Mouse (Mus musculus): ENCODE results near the gene Zswim8. TPM values are rescaled to one million over a fixed set of nuclear protein-coding genes. Genes with fewer than 3 reads are reported as not detected.

The Zswim8 gene
- total RNA-seq, 2 experiments from 2014 or later = 33.0 to 33.6 TPM

DNA sequence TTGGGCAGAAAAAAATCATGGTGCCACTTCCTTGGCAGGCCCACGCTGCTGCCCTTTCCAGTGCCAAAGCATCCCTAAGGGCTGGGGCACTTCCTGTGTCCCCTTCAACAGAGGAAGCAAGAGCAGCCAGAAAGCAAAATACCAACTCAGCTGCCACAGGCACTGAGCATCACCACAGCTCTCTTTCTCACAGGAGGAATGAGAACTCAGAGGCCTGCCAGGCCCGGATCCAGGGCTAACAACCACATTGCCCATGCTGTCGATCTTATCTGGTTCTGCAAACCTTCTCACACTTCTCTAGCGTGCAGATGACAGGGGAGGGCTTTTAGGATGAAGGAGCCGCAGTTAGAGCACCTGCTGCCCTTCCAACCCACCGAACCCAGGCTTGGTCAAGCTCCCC, 65.5 kb downstream of the Zswim8 start:
- no peak for DNase-seq

Small RNA genes within 50 kb of the gene (microRNA-seq; reads per million reads assigned to microRNA genes)
- gene Mir6946 (ENCODE audit: borderline replicate concordance in 2 of 2) = 0 to 0.74 reads per million in 2 experiments

Other genes starting within 250 kb of the Zswim8 start
- 10 to 100 TPM; 22.0 to 27.4 TPM for gene Anxa7, start 227.4 kb upstream of the Zswim8 start, total RNA-seq (2021)
- gene Mss51, start 210.7 kb upstream of the Zswim8 start, total RNA-seq (2021) = 10 to 100 TPM in 1 of 2 experiments, 1 to 10 TPM in 1; 3.2 to 27.2 TPM
- gene Ppp3cb, start 161.0 kb upstream of the Zswim8 start, total RNA-seq (2021) = 100 to 1,000 TPM; 114 to 140 TPM
- 1 to 10 TPM; 3.8 to 5.1 TPM for gene Usp54, start 66.5 kb upstream of the Zswim8 start, total RNA-seq (2021)
- gene Myoz1, start 51.0 kb upstream of the Zswim8 start, total RNA-seq (2021) = 1,000 to 10,000 TPM; 2,514 to 2,966 TPM
- gene Synpo2l, start 39.2 kb upstream of the Zswim8 start, total RNA-seq (2021) = 100 to 1,000 TPM; 135 to 192 TPM
- 10 to 100 TPM; 65.0 to 68.8 TPM for gene Sec24c, start 33.2 kb upstream of the Zswim8 start, total RNA-seq (2021)
- gene Fut11, start 12.6 kb upstream of the Zswim8 start, total RNA-seq (2021) = 1 to 10 TPM; 2.7 to 4.0 TPM
- 100 to 1,000 TPM; 110 to 119 TPM for gene Chchd1, start 4.5 kb upstream of the Zswim8 start, total RNA-seq (2021)
- 1 to 10 TPM; 6.0 to 6.6 TPM for gene Ndst2, start 27.0 kb downstream of the Zswim8 start, total RNA-seq (2021)
- gene Camk2g, start 86.5 kb downstream of the Zswim8 start, total RNA-seq (2021) = 100 to 1,000 TPM; 149 to 190 TPM
- 10 to 100 TPM; 19.1 to 19.6 TPM for gene Plau, start 129.1 kb downstream of the Zswim8 start, total RNA-seq (2021)
- 10 to 100 TPM; 78.4 to 94.0 TPM for gene Vcl, start 221.8 kb downstream of the Zswim8 start, total RNA-seq (2021)